Mouse (Mus musculus) liver, embryonic 12.5 days (tissue): Measurements from ENCODE around the gene Slc32a1. TPM values are rescaled to one million over a fixed set of nuclear protein-coding genes. Genes with fewer than 3 reads are reported as not detected.

Experiments
- ATAC-seq: fragments of 200-750 bp; cut with Nextera tagmentation; 2 replicates; pipeline ENCODE4 v1.8.0; 2017; ENCODE audit warnings: moderate number of reproducible peaks, mild to moderate bottlenecking, moderate library complexity
- H3K27ac ChIP-seq: fragments of 300-500 bp; sonication (generic); 2 replicates; pipeline ENCODE4 v1.5.1; 2016; ENCODE audit warnings: mild to moderate bottlenecking
- H3K27me3 ChIP-seq: fragments of 300-500 bp; sonication (generic); replicated peaks from 2 replicates; pipeline ENCODE4 v1.6.1; 2016; ENCODE audit warnings: mild to moderate bottlenecking, moderate library complexity
- H3K36me3 ChIP-seq: fragments of 300-500 bp; sonication (generic); 2 replicates; pipeline ENCODE4 v1.6.1; 2016; ENCODE audit warnings: mild to moderate bottlenecking, moderate library complexity
- H3K4me1 ChIP-seq: fragments of 300-500 bp; sonication (generic); 2 replicates; pipeline ENCODE4 v1.6.1; 2016
- H3K4me2 ChIP-seq: fragments of 300-500 bp; sonication (generic); 2 replicates; pipeline ENCODE4 v1.6.1; 2016; ENCODE audit warnings: mild to moderate bottlenecking, moderate library complexity
- H3K4me3 ChIP-seq: fragments of 300-500 bp; sonication (generic); 2 replicates; pipeline ENCODE4 v1.5.1; 2016; ENCODE audit warnings: mild to moderate bottlenecking, moderate library complexity
- H3K9ac ChIP-seq: fragments of 300-500 bp; sonication (generic); 2 replicates; pipeline ENCODE4 v1.6.1; 2016; ENCODE audit warnings: mild to moderate bottlenecking, moderate library complexity
- H3K9me3 ChIP-seq: fragments of 300-500 bp; sonication (generic); replicated peaks from 2 replicates; pipeline ENCODE4 v1.6.1; 2016; ENCODE audit warnings: mild to moderate bottlenecking, moderate library complexity
- WGBS: fragments of 180-500 bp; shearing (Covaris S2); methylation state at CpG from one replicate; pipeline ENCODE4 v1.1.7; 2016; ENCODE audit not compliant: insufficient replicate concordance; 5-methylcytosine and 5-hydroxymethylcytosine counted together
- polyA plus RNA-seq: library from polyadenylated mRNA; unstranded; fragments of >200 nt; fragmentation: Nextera tagmentation; extraction: Ambion mirVana; gene quantifications from 2 replicates; pipeline ENCODE4 v1.2.1, GENCODE M21; 2016

Gene Slc32a1
- polyA plus RNA-seq, 1 experiment from 2014 or later: not detected

DNA sequence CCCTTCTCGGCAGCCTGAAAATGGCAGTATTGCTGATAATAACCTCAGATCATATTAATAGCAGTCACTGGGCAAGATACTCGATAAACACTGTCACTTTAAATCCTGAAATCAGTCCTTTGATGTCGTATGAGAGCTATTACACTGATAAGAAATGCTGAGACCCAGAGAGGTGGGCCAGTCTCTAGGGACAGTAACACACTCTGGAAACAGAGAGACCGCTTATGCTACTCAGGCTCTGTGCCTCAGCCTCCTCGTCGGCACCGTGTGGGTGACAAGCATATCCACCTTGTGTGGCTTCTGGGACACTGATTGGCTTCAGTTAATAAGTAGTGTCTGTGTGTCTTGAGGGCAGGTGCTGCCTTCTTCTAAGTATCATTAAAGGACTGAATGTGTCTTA, 15.0 kb upstream of the Slc32a1 start:
- no peak overlapping the region for H3K4me3 ChIP-seq
- no peak overlapping the region for H3K4me2 ChIP-seq
- no peaks in the 10 kb centered on the region for H3K4me1 ChIP-seq
- H3K36me3 ChIP-seq: no peaks in the 10 kb centered on the region
- no peak overlapping the region for H3K27ac ChIP-seq
- no peaks in the 10 kb centered on the region for H3K9me3 ChIP-seq
- ATAC-seq: no peak
- peaks cover 66% of the 10 kb centered on the region for H3K27me3 ChIP-seq
- H3K9ac ChIP-seq: no peak overlapping the region
- WGBS: 31% methylated on average over 7 of the region's 7 CpGs

- WGBS: 15% methylated on average over 1 of the region's 1 CpGs
- Histone ChIP-seq H3K36me3 (no peaks in the 10 kb centered on the region), H3K9ac (no peak overlapping the region), H3K27me3 (peaks cover 66% of the 10 kb centered on the region), H3K27ac (no peak overlapping the region), H3K4me2 (no peak overlapping the region), H3K4me3 (no peak overlapping the region), H3K4me1 (no peaks in the 10 kb centered on the region), H3K9me3 (no peaks in the 10 kb centered on the region)
- ATAC-seq: no peak
These were observed 13.8 kb upstream of the Slc32a1 start for GRCm38 (mm10) chr2:158596803-158597202.

DNA sequence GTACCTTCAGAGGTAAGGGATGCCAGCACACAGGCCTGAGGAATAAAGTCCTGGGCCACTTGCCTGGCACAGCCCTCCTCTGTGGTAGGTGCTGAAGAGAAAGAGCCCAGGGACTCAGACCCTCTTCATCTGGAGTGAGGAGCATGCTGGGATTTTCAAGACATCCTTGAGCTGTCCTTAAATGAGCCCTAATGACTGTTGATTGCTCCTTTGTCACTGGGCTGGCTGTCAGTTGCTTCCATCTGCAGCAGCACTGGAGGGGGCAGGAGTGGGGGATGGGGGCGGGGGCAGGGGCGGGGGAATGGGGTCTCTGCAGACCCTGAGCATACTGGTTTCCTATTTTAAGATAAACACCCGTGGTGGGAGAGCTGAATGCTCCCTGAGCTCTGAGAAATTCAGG, 10.1 kb upstream of the Slc32a1 start:
- no peak overlapping the region for H3K4me3 ChIP-seq
- no peak for ATAC-seq
- H3K27ac ChIP-seq: no peak overlapping the region
- no peak overlapping the region for H3K4me2 ChIP-seq
- H3K4me1 ChIP-seq: 0 out of 2 replicates have a peak, but pooled peaks cover under 1% of the 10 kb centered on the region
- no peaks in the 10 kb centered on the region for H3K36me3 ChIP-seq
- no peak overlapping the region for H3K9ac ChIP-seq
- WGBS: 24% methylated on average over 3 of the region's 3 CpGs
- peaks cover 82% of the 10 kb centered on the region for H3K27me3 ChIP-seq
- H3K9me3 ChIP-seq: no peaks in the 10 kb centered on the region

DNA sequence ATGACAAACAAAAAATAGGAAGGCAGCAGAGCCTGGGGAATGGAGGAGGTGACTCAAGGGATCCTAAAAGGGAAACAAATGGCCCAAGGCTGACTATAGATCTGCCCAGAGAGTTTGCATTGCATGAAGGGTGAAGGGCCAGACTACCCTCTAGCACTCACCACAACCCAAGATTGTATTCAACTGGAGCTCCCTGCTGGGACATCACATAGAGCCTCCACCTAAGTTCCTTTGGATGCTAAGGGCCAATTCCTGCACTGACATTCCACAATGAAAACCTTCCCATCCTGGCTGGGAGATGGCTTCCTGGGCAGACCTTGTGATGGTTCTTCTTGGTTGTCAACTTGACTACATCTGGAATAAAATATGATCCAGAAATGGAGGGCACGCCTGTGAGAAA, 9.2 kb upstream of the Slc32a1 start:
- ATAC-seq: no peak
- Histone ChIP-seq H3K4me3 (no peak overlapping the region), H3K27me3 (peaks cover 82% of the 10 kb centered on the region), H3K27ac (no peak overlapping the region), H3K9me3 (no peaks in the 10 kb centered on the region), H3K36me3 (no peaks in the 10 kb centered on the region), H3K4me2 (no peak overlapping the region), H3K4me1 (peaks cover 9% of the 10 kb centered on the region), H3K9ac (no peak overlapping the region)
- 64% methylated on average over 1 of the region's 1 CpGs for WGBS

DNA sequence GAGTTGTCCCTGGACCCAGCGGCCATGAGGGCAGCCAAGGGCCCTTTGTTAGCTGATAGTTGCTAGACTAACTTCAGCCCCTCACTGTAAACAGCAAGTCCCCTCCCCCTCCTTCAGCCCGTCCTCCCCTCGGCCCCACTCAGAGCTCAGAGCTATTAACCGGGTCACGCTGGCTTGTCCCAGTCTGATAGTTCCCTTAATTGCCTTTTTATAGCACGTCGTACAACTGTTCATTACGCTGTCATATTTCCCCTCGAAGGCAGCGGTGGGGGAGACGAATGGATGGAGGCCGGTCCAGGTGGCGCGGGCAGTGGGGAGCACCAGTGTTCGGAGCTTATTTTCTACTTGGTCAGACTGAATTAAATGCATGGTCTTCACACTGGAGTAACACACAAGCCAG, 7.9 kb upstream of the Slc32a1 start:
- no peak overlapping the region for H3K4me3 ChIP-seq
- no peak overlapping the region for H3K27ac ChIP-seq
- H3K36me3 ChIP-seq: no peaks in the 10 kb centered on the region
- H3K9ac ChIP-seq: no peak overlapping the region
- 40% methylated on average over 15 of the region's 15 CpGs for WGBS
- peaks cover 88% of the 10 kb centered on the region for H3K27me3 ChIP-seq
- peaks cover 16% of the 10 kb centered on the region for H3K4me1 ChIP-seq
- H3K9me3 ChIP-seq: no peaks in the 10 kb centered on the region
- no peak overlapping the region for H3K4me2 ChIP-seq
- ATAC-seq: peak; percentile 45; the same call in 1 of the 2 replicates

- ATAC-seq: peak; percentile 55; the same call in 1 of the 2 replicates
- Histone ChIP-seq H3K9me3 (no peaks in the 10 kb centered on the region), H3K36me3 (no peaks in the 10 kb centered on the region), H3K27me3 (peaks cover 89% of the 10 kb centered on the region), H3K4me1 (peaks cover 32% of the 10 kb centered on the region), H3K4me2 (peak overlapping the region; percentile 31), H3K9ac (no peak overlapping the region), H3K27ac (no peak overlapping the region), H3K4me3 (no peak overlapping the region)
- WGBS: 3% methylated on average over 4 of the region's 4 CpGs
These were observed 4.0 kb upstream of the Slc32a1 start for GRCm38 (mm10) chr2:158606511-158606964.

DNA sequence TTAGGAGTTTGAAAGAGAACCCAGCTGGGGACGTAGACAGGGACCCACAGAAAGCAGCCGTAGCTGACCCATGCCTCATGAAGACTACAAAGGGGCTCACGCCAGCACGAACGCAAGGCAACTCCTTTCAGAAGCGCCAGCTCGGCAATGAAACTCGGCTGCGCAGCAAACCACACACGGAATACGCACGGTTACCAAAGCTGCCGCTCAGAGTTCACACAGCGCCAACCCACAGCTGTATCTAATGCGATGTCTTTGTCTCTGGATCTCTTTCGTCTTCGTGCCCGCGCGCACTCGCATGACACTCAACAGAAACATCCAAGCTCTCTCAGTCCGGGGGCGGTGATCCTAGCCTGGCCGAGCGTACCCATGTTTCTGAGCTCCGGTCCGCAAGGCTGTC, 886 bp upstream of the Slc32a1 start:
- no peaks in the 10 kb centered on the region for H3K9me3 ChIP-seq
- H3K27me3 ChIP-seq: peaks cover 93% of the 10 kb centered on the region
- H3K4me3 ChIP-seq: no peak overlapping the region
- H3K4me1 ChIP-seq: peaks cover 40% of the 10 kb centered on the region
- H3K4me2 ChIP-seq: peak overlapping the region; percentile 41
- H3K27ac ChIP-seq: no peak overlapping the region
- ATAC-seq: no peak
- H3K9ac ChIP-seq: no peak overlapping the region
- H3K36me3 ChIP-seq: no peaks in the 10 kb centered on the region
- WGBS: 2% methylated on average over 27 of the region's 27 CpGs

DNA sequence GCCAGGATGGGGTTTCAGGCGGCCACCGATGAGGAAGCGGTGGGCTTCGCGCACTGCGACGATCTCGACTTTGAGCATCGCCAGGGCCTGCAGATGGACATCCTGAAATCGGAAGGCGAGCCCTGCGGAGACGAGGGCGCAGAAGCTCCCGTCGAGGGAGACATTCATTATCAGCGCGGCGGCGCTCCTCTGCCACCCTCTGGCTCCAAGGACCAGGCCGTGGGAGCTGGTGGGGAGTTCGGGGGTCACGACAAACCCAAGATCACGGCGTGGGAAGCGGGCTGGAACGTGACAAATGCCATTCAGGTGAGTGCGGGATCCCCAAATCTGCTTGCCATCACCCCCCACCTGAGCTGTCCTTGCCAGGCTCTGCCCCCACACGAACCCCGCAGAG, 756 bp downstream of the Slc32a1 start:
- Histone ChIP-seq H3K9ac (no peak overlapping the region), H3K27me3 (peaks cover 98% of the 10 kb centered on the region), H3K4me1 (peaks cover 35% of the 10 kb centered on the region), H3K36me3 (no peaks in the 10 kb centered on the region), H3K9me3 (no peaks in the 10 kb centered on the region), H3K4me2 (peak overlapping the region; percentile 41; the same call in 1 of the 2 replicates), H3K4me3 (no peak overlapping the region; the same call in 1 of the 2 replicates), H3K27ac (no peak overlapping the region)
- WGBS: 1% methylated on average over 30 of the region's 30 CpGs
- no peak for ATAC-seq

- no peak overlapping the region for H3K9ac ChIP-seq
- no peak overlapping the region for H3K4me2 ChIP-seq
- no peak for ATAC-seq
- peaks cover 100% of the 10 kb centered on the region for H3K27me3 ChIP-seq
- no peaks in the 10 kb centered on the region for H3K36me3 ChIP-seq
- H3K27ac ChIP-seq: no peak overlapping the region
- 12% methylated on average over 30 of the region's 30 CpGs for WGBS
- H3K4me1 ChIP-seq: peaks cover 28% of the 10 kb centered on the region
- no peaks in the 10 kb centered on the region for H3K9me3 ChIP-seq
- no peak overlapping the region for H3K4me3 ChIP-seq
These were observed 1.4 kb downstream of the Slc32a1 start for GRCm38 (mm10) chr2:158611726-158612670.

- Histone ChIP-seq H3K4me2 (no peak overlapping the region), H3K36me3 (no peaks in the 10 kb centered on the region)
- WGBS: 8% methylated on average over 10 of the region's 10 CpGs
These were observed 2.2 kb downstream of the Slc32a1 start for GRCm38 (mm10) chr2:158612671-158613250.

GRCm38 (mm10) chr2:158613541-158614417, 3.2 kb downstream of the Slc32a1 start:
- Histone ChIP-seq H3K4me1 (peaks cover 27% of the 10 kb centered on the region), H3K4me2 (no peak overlapping the region), H3K4me3 (no peak overlapping the region), H3K9me3 (no peaks in the 10 kb centered on the region), H3K9ac (no peak overlapping the region), H3K36me3 (no peaks in the 10 kb centered on the region), H3K27me3 (peaks cover 100% of the 10 kb centered on the region), H3K27ac (no peak overlapping the region)
- ATAC-seq: peak; percentile 29; the same call in 1 of the 2 replicates
- 8% methylated on average over 53 of the region's 53 CpGs for WGBS

More at GRCm38 (mm10) chr2:158612671-158613250, 2.2 kb downstream of the Slc32a1 start:
- no peak overlapping the region for H3K27ac ChIP-seq
- ATAC-seq: no peak
- no peak overlapping the region for H3K4me3 ChIP-seq
- no peaks in the 10 kb centered on the region for H3K9me3 ChIP-seq
- H3K4me1 ChIP-seq: peaks cover 27% of the 10 kb centered on the region
- peaks cover 100% of the 10 kb centered on the region for H3K27me3 ChIP-seq
- no peak overlapping the region for H3K9ac ChIP-seq
